Mouse (Mus musculus) natural killer cell, adult 2 months (primary cell): ENCODE measurements around the gene Pirb.
"Not testable (repeated sequence)": the region's sequence is repeated elsewhere in the genome, so short reads cannot be mapped to it uniquely, and the experiment has no call there.

ENCODE experiments used
- DNase-seq, 2 experiments: peaks; one replicate each; pipeline ENCODE4 v3.0.0; 2022; ENCODE audit warnings: low spot score in 2 of 2

The Pirb gene

GRCm38 (mm10) chr7:3720268-3720667 is at the start of gene Pirb:
Pirb (minus strand) TSS chr7:3720391.
- DNase-seq: peak in 1 of 2 experiments; percentile 38

GRCm38 (mm10) chr7:3732675-3733074 is 12.5 kb upstream of the Pirb start:
- not testable (repeated sequence) for DNase-seq

GRCm38 (mm10) chr7:3725459-3725858 is 5.3 kb upstream of the Pirb start:
- not testable (repeated sequence) for DNase-seq

GRCm38 (mm10) chr7:3715249-3715648 is 4.9 kb downstream of the Pirb start:
- DNase-seq: no peak

GRCm38 (mm10) chr7:3712264-3712942 is 7.8 kb downstream of the Pirb start:
- no peak for DNase-seq

- no peak for DNase-seq
Measured at GRCm38 (mm10) chr7:3709000-3709399, 11.2 kb downstream of the Pirb start.

- not testable (repeated sequence) for DNase-seq
Measured at GRCm38 (mm10) chr7:3708447-3708980, 11.7 kb downstream of the Pirb start.

GRCm38 (mm10) chr7:3707568-3708413 is 12.4 kb downstream of the Pirb start:
- DNase-seq: no peak

- peak in 1 of 2 experiments; percentile 45 for DNase-seq
Measured at GRCm38 (mm10) chr7:3707027-3707426, 13.2 kb downstream of the Pirb start.

- DNase-seq: no peak
Measured at GRCm38 (mm10) chr7:3706343-3706934, 13.8 kb downstream of the Pirb start.

GRCm38 (mm10) chr7:3705911-3706310 is 14.3 kb downstream of the Pirb start:
- no peak for DNase-seq

GRCm38 (mm10) chr7:3705461-3705860 is 14.7 kb downstream of the Pirb start:
- DNase-seq: not testable (repeated sequence)

GRCm38 (mm10) chr7:3704475-3704874 is 15.7 kb downstream of the Pirb start:
- DNase-seq: no peak

GRCm38 (mm10) chr7:3703879-3704441 is 16.2 kb downstream of the Pirb start, which contains the start of gene Rps9:
Rps9 (plus strand) TSS chr7:3703993.
- DNase-seq: peak; percentile 96

- DNase-seq: no peak
Measured at GRCm38 (mm10) chr7:3703148-3703878, 16.9 kb downstream of the Pirb start.

GRCm38 (mm10) chr7:3698471-3698870 is 21.7 kb downstream of the Pirb start:
- no peak for DNase-seq

- not testable (repeated sequence) for DNase-seq
Measured at GRCm38 (mm10) chr7:3694949-3695305, 25.3 kb downstream of the Pirb start.

- peak; percentile 51 to 65 for DNase-seq
Measured at GRCm38 (mm10) chr7:3694076-3694948, 25.9 kb downstream of the Pirb start.

GRCm38 (mm10) chr7:3693809-3694075 is 26.4 kb downstream of the Pirb start:
- DNase-seq: no peak

GRCm38 (mm10) chr7:3692987-3693808 is 27.0 kb downstream of the Pirb start, which contains the start of gene Mboat7:
Mboat7 (minus strand) TSS chr7:3693523.
- DNase-seq: peak; percentile 97 to 98
